Mouse (Mus musculus): ENCODE data around the gene Cdkl4.

GRCm38 (mm10) chr17:80553318-80554270 is 24.0 kb downstream of the Cdkl4 start:
- peak; percentile 60; the same call in 1 of the 2 replicates for TF ChIP-seq CTCF (IDR thresholded peaks at IDR 0.05; ENCODE audit: extremely low read depth, insufficient read length, insufficient replicate concordance, low read depth, low read length)
- TF ChIP-seq POLR2A (IDR thresholded peaks at IDR 0.05; ENCODE audit: low read depth, low read length), result no peak

Data from small intestine, adult 2 months (tissue).